Mouse (Mus musculus): ENCODE results near the gene Fli1. TPM values are rescaled to one million over a fixed set of nuclear protein-coding genes. Genes with fewer than 3 reads are reported as not detected.

Gene Fli1
- total RNA-seq, 2 experiments from 2014 or later, result 5.4 to 6.3 TPM

GRCm38 (mm10) chr9:32549462-32550384 lies 7.1 kb upstream of the Fli1 start:
- DNase-seq, result no peak

GRCm38 (mm10) chr9:32546731-32547130 lies 4.1 kb upstream of the Fli1 start:
- DNase-seq, result no peak

- DNase-seq, result no peak
Measured at GRCm38 (mm10) chr9:32544731-32545661, 2.3 kb upstream of the Fli1 start.

GRCm38 (mm10) chr9:32543923-32544575 lies 1.4 kb upstream of the Fli1 start:
- DNase-seq, result no peak

- DNase-seq, result no peak
Measured at GRCm38 (mm10) chr9:32543040-32543581, 450 bp upstream of the Fli1 start.

- no peak for DNase-seq
Measured at GRCm38 (mm10) chr9:32541223-32541901, 1.3 kb downstream of the Fli1 start.

- DNase-seq, result no peak
Measured at GRCm38 (mm10) chr9:32540406-32541222, 2.0 kb downstream of the Fli1 start.

GRCm38 (mm10) chr9:32540061-32540405 lies 2.6 kb downstream of the Fli1 start:
- DNase-seq, result no peak

GRCm38 (mm10) chr9:32539321-32539761 lies 3.3 kb downstream of the Fli1 start:
- no peak for DNase-seq

GRCm38 (mm10) chr9:32538124-32538523 lies 4.5 kb downstream of the Fli1 start:
- no peak for DNase-seq

- no peak for DNase-seq
Measured at GRCm38 (mm10) chr9:32537706-32538105, 5.0 kb downstream of the Fli1 start.

GRCm38 (mm10) chr9:32535201-32535955 lies 7.3 kb downstream of the Fli1 start:
- DNase-seq, result no peak

- DNase-seq, result no peak
Measured at GRCm38 (mm10) chr9:32534025-32534615, 8.5 kb downstream of the Fli1 start.

GRCm38 (mm10) chr9:32531588-32531987 lies 11.1 kb downstream of the Fli1 start:
- no peak for DNase-seq

GRCm38 (mm10) chr9:32530975-32531374 lies 11.7 kb downstream of the Fli1 start:
- DNase-seq, result no peak

- no peak for DNase-seq
Measured at GRCm38 (mm10) chr9:32530188-32530587, 12.5 kb downstream of the Fli1 start.

GRCm38 (mm10) chr9:32529594-32529993 lies 13.1 kb downstream of the Fli1 start:
- no peak for DNase-seq

GRCm38 (mm10) chr9:32527329-32527728 lies 15.3 kb downstream of the Fli1 start:
- DNase-seq, result no peak

- no peak for DNase-seq
Measured at GRCm38 (mm10) chr9:32525787-32526186, 16.9 kb downstream of the Fli1 start.

Data from layer of hippocampus, postnatal 36 days (tissue).